16 mouse cellular contexts compared by ENCODE assay signal in the genomic region with DNA sequence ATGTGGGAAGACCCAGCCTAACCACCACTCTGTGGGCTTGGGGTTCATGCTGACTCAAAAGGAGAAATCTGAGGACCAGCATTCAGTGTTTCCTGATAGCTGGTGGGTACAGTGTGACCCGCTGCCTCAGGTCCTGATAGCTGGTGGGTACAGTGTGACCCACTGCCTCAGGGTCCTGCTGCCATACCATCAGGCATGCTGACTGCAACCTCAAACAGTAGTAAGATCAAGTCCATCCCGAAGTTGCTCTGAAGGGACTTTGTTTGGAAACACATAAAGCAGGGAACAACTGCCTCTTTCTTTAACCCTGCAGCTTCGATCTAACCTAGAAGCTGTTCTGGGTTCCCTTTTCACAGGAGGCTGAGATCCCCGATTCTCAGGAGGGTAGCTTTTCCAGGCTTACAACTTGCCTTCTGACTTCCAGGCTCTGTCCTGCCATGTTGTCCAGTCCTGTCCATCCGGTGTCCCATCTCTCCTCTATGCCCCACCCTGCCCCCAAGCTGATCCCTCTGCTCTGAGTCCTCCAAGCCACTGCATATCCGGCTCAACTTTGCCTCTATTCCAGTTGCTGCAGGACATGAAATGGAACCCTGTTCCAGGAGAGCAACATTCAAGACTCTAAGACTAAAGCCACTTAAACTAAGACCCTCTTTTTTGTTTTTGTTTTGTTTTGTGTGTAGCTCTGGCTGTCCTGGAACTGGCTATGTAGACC. TPM values are rescaled to one million over a fixed set of nuclear protein-coding genes. Genes with fewer than 3 reads are reported as not detected.
DNase-seq lines count a peak whose midpoint lies in the region; ATAC-seq and TF ChIP-seq lines count a peak whose summit lies in the region.
"Had no signal": no experiment of that assay in that cellular context is flagged by ENCODE, and none has a peak within 500 bp of the region (broad histone marks: within the 10 kb centered on the region; RNA-seq: fewer than 3 reads in every experiment).

No protein-coding gene starts in this region.

- no peak for ATAC-seq in heart, embryonic 13.5 days (ENCODE audit: extremely low read depth, insufficient number of reproducible peaks, low FRiP score, low TSS enrichment)
- no peak for ATAC-seq in heart, embryonic 12.5 days (ENCODE audit: insufficient number of reproducible peaks, low FRiP score)
- no peak for ATAC-seq in liver, embryonic 13.5 days (ENCODE audit: low read depth)

- no peaks in the 10 kb centered on the region for H3K27me3 ChIP-seq in heart, embryonic 13.5 days (replicated peaks)
- no peaks in the 10 kb centered on the region for H3K27me3 ChIP-seq in heart, embryonic 12.5 days (replicated peaks)
- no peaks in the 10 kb centered on the region for H3K27me3 ChIP-seq in liver, embryonic 13.5 days

- DNase-seq in cerebellum, adult 11-12 months: peak; percentile 52
- DNase-seq in cerebellum, adult 8-10 months: no peak
- DNase-seq in ES-E14 (ENCODE audit: low read depth, low spot score): no peak
- no peak for DNase-seq in liver, embryonic 13.5 days
- no peak for DNase-seq in thymus, postnatal 25 days
- no peak for DNase-seq in ovary, postnatal 36 days (ENCODE audit: low spot score)
- DNase-seq: adrenal gland, postnatal 25 days; heart, adult 11 months; kidney, adult 8-10 months; lung, embryonic 14.5 days; right cerebral cortex, postnatal 4 days had no signal

- peaks cover 10% of the 10 kb centered on the region for H3K36me3 ChIP-seq in heart, embryonic 13.5 days
- peaks cover 14% of the 10 kb centered on the region for H3K36me3 ChIP-seq in heart, embryonic 12.5 days
- no peaks in the 10 kb centered on the region for H3K36me3 ChIP-seq in ES-E14 (ENCODE audit: control insufficient read depth, insufficient read depth, low read length, poor library complexity, severe bottlenecking)
- 0 out of 2 replicates have a peak, but pooled peaks cover under 1% of the 10 kb centered on the region for H3K36me3 ChIP-seq in liver, embryonic 13.5 days

- H3K4me2 ChIP-seq in heart, embryonic 13.5 days: no peak overlapping the region
- H3K4me2 ChIP-seq in heart, embryonic 12.5 days: no peak overlapping the region
- no peak overlapping the region for H3K4me2 ChIP-seq in liver, embryonic 13.5 days
- H3K4me2 ChIP-seq: lung, embryonic 14.5 days had no signal

- 83% methylated on average over 6 of the region's 6 CpGs for WGBS in heart, embryonic 13.5 days
- whole genome bisulfite sequencing in heart, embryonic 12.5 days: 89% methylated on average over 6 of the region's 6 CpGs
- WGBS in liver, embryonic 13.5 days (ENCODE audit: insufficient replicate concordance): 79% methylated on average over 6 of the region's 6 CpGs

- no peak overlapping the region for H3K4me3 ChIP-seq in heart, embryonic 13.5 days
- H3K4me3 ChIP-seq in heart, embryonic 12.5 days: no peak overlapping the region
- no peak overlapping the region for H3K4me3 ChIP-seq in ES-E14 (ENCODE audit: insufficient read depth in 1 of 2, low read depth in 1 of 2, low read length in 2 of 2, poor library complexity in 1 of 2, severe bottlenecking in 1 of 2)
- H3K4me3 ChIP-seq in liver, embryonic 13.5 days (replicated peaks): no peak overlapping the region

- no peak overlapping the region for H3K9ac ChIP-seq in heart, embryonic 13.5 days
- H3K9ac ChIP-seq in heart, embryonic 12.5 days: no peak overlapping the region; the same call in 1 of the 2 replicates
- H3K9ac ChIP-seq in ES-E14 (ENCODE audit: insufficient read depth, low read depth, low read length, poor library complexity, severe bottlenecking): no peak overlapping the region
- no peak overlapping the region for H3K9ac ChIP-seq in liver, embryonic 13.5 days
- H3K9ac ChIP-seq: lung, embryonic 14.5 days had no signal

- H3K27ac ChIP-seq in heart, embryonic 13.5 days (replicated peaks): peak overlapping the region; percentile 84; the same call in 1 of the 2 replicates
- H3K27ac ChIP-seq in heart, embryonic 12.5 days (ENCODE audit: poor library complexity, severe bottlenecking): no peak overlapping the region
- H3K27ac ChIP-seq in ES-E14 (ENCODE audit: insufficient read depth, low read depth, low read length, poor library complexity, severe bottlenecking): peak overlapping the region; percentile 17; the same call in 1 of the 2 replicates
- H3K27ac ChIP-seq in liver, embryonic 13.5 days: peak overlapping the region; percentile 93

- peaks cover 22% of the 10 kb centered on the region for H3K4me1 ChIP-seq in heart, embryonic 13.5 days
- peaks cover 14% of the 10 kb centered on the region for H3K4me1 ChIP-seq in heart, embryonic 12.5 days (replicated peaks)
- H3K4me1 ChIP-seq in ES-E14 (ENCODE audit: control insufficient read depth in 2 of 2, insufficient read depth in 2 of 2, low read length in 2 of 2, poor library complexity in 1 of 2): peaks cover 2 to 29% of the 10 kb centered on the region in 2 experiments; a peak in 3 of 4 replicates
- peaks cover 56% of the 10 kb centered on the region for H3K4me1 ChIP-seq in liver, embryonic 13.5 days (replicated peaks)

- in situ Hi-C loops in ES-E14 (cut with MboI; ENCODE audit: low sequenced_read_pairs in 2 of 2, unreplicated experiment in 2 of 2): no loop called here

- H3K9me3 ChIP-seq in heart, embryonic 13.5 days: no peaks in the 10 kb centered on the region
- no peaks in the 10 kb centered on the region for H3K9me3 ChIP-seq in heart, embryonic 12.5 days (replicated peaks)
- no peaks in the 10 kb centered on the region for H3K9me3 ChIP-seq in ES-E14 (ENCODE audit: control insufficient read depth, insufficient read depth, low read depth, low read length)
- H3K9me3 ChIP-seq in liver, embryonic 13.5 days (replicated peaks): no peaks in the 10 kb centered on the region

TF ChIP-seq in ES-E14, 5 proteins besides CTCF, POLR2A, EP300 and RAD21:
- TF ChIP-seq ZC3H11A (IDR thresholded peaks at IDR 0.05; ENCODE audit: borderline replicate concordance, low read depth, low read length) (no peak), CHD2 (IDR thresholded peaks at IDR 0.05; ENCODE audit: low read depth, low read length) (no peak), MAFK (IDR thresholded peaks at IDR 0.05; ENCODE audit: insufficient read depth, low read depth, low read length) (no peak), ZNF384 (IDR thresholded peaks at IDR 0.05; ENCODE audit: low read depth, low read length) (no peak), HCFC1 (IDR thresholded peaks at IDR 0.05; ENCODE audit: borderline replicate concordance, insufficient read depth, low read length) (no peak)

RNA-seq across cellular contexts. Expression of gene Mvp, which starts 7.0 kb away (rescaled TPM):
- 11.2 and 11.9 TPM in 2 replicates for polyA plus RNA-seq in heart, embryonic 13.5 days (2015; fragmentation: Nextera tagmentation; extraction: Ambion mirVana)
- polyA plus RNA-seq in heart, embryonic 12.5 days (2016; fragmentation: Nextera tagmentation; extraction: Ambion mirVana): 12.0 TPM in 2 replicates
- total RNA-seq in ES-E14 (2012; rRNA removed): 49.2 and 56.0 TPM in 2 replicates
- polyA plus RNA-seq in liver, embryonic 13.5 days (2015; fragmentation: Nextera tagmentation; extraction: Ambion mirVana): 7.8 and 8.6 TPM in 2 replicates

RNA-seq across cellular contexts. Expression of gene Pagr1b, which starts 8.8 kb away (rescaled TPM):
- polyA plus RNA-seq in heart, embryonic 13.5 days (2015; fragmentation: Nextera tagmentation; extraction: Ambion mirVana): 0.38 and 0.44 TPM in 2 replicates
- not detected in 2 replicates for polyA plus RNA-seq in heart, embryonic 12.5 days (2016; fragmentation: Nextera tagmentation; extraction: Ambion mirVana)
- 0.63 and 1.3 TPM in 2 replicates for total RNA-seq in ES-E14 (2012; rRNA removed)
- polyA plus RNA-seq in liver, embryonic 13.5 days (2015; fragmentation: Nextera tagmentation; extraction: Ambion mirVana): 0.27 TPM in 1 of 2 replicates, not detected in the other
- total RNA-seq: layer of hippocampus, adult 8-10 months had no signal
- polyA plus RNA-seq: embryonic facial prominence, embryonic 14.5 days; hindbrain, embryonic 11.5 days; lung, embryonic 14.5 days had no signal

RNA-seq across cellular contexts. Expression of gene Pagr1a, which starts 9.7 kb away (rescaled TPM):
- 55.6 and 76.2 TPM in 2 replicates for polyA plus RNA-seq in heart, embryonic 13.5 days (2015; fragmentation: Nextera tagmentation; extraction: Ambion mirVana)
- polyA plus RNA-seq in heart, embryonic 12.5 days (2016; fragmentation: Nextera tagmentation; extraction: Ambion mirVana): 19.3 and 31.4 TPM in 2 replicates
- total RNA-seq in ES-E14 (2012; rRNA removed): 12.1 and 32.3 TPM in 2 replicates
- polyA plus RNA-seq in liver, embryonic 13.5 days (2015; fragmentation: Nextera tagmentation; extraction: Ambion mirVana): 38.7 and 50.1 TPM in 2 replicates

RNA-seq across cellular contexts. Expression of gene Gm42742, which starts 13.4 kb away (rescaled TPM):
- 13.8 and 25.7 TPM in 2 replicates for polyA plus RNA-seq in heart, embryonic 13.5 days (2015; fragmentation: Nextera tagmentation; extraction: Ambion mirVana)
- 50.8 and 60.9 TPM in 2 replicates for polyA plus RNA-seq in heart, embryonic 12.5 days (2016; fragmentation: Nextera tagmentation; extraction: Ambion mirVana)
- total RNA-seq in ES-E14 (2012; rRNA removed): 23.4 and 38.4 TPM in 2 replicates
- 5.1 and 11.3 TPM in 2 replicates for polyA plus RNA-seq in liver, embryonic 13.5 days (2015; fragmentation: Nextera tagmentation; extraction: Ambion mirVana)

RNA-seq across cellular contexts. Expression of gene Prrt2, which starts 13.5 kb away (rescaled TPM):
- polyA plus RNA-seq in heart, embryonic 13.5 days (2015; fragmentation: Nextera tagmentation; extraction: Ambion mirVana): 1.6 TPM in 2 replicates
- polyA plus RNA-seq in heart, embryonic 12.5 days (2016; fragmentation: Nextera tagmentation; extraction: Ambion mirVana): 1.9 and 3.3 TPM in 2 replicates
- total RNA-seq in ES-E14 (2012; rRNA removed): 0.36 and 0.85 TPM in 2 replicates
- 0.22 and 0.47 TPM in 2 replicates for polyA plus RNA-seq in liver, embryonic 13.5 days (2015; fragmentation: Nextera tagmentation; extraction: Ambion mirVana)
